Mouse (Mus musculus) stomach, postnatal 0 days (tissue): ENCODE results near the gene Nutf2.

Experiments used
- CTCF ChIP-seq: IDR thresholded peaks from 2 replicates; pipeline ENCODE4 v1.5.1; 2016; ENCODE audit warnings: antibody characterized with exemption, low read depth, mild to moderate bottlenecking, moderate library complexity
- EP300 ChIP-seq: optimal IDR thresholded peaks from 2 replicates; pipeline ENCODE3; 2016; ENCODE audit warnings: antibody characterized with exemption

- TF ChIP-seq CTCF (no peak), EP300 (no peak)
Measured at GRCm38 (mm10) chr8:105889756-105890465, 29.5 kb downstream of the Nutf2 start.
